Mouse (Mus musculus): Measurements from ENCODE around the gene Zfp787. TPM values are rescaled to one million over a fixed set of nuclear protein-coding genes. Genes with fewer than 3 reads are reported as not detected.

The Zfp787 gene
- polyA plus RNA-seq, 1 experiment from 2014 or later = 26.0 TPM

DNA sequence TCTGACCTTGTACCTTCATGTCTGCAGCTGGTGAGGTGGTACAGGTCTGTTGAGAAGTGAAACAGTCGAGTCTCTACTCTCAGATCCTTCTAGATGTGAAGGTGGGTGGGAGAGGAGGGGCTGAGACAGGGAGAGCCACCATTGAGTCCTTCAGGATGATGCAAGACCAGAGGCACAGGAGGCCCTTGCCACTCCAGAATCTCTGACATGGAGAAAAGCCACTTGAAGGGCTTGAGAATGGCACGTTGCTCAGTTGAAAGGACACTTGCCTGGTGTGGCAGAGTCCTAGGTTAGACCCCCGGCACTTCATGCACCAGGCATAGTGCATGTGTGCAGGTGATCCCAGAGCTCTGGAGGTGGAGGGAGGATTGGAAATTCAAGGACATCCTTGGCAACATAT is 5.7 kb upstream of the Zfp787 start:
- Histone ChIP-seq H3K9ac (no peak overlapping the region), H3K4me1 (no peaks in the 10 kb centered on the region), H3K27me3 (replicated peaks) (no peaks in the 10 kb centered on the region), H3K27ac (no peak overlapping the region), H3K4me3 (replicated peaks) (no peak overlapping the region), H3K4me2 (no peak overlapping the region), H3K36me3 (no peaks in the 10 kb centered on the region), H3K9me3 (no peaks in the 10 kb centered on the region)
- 58% methylated on average over 3 of the region's 3 CpGs for WGBS
- no peak for ATAC-seq (ENCODE audit: insufficient read depth, low FRiP score, low read depth)

DNA sequence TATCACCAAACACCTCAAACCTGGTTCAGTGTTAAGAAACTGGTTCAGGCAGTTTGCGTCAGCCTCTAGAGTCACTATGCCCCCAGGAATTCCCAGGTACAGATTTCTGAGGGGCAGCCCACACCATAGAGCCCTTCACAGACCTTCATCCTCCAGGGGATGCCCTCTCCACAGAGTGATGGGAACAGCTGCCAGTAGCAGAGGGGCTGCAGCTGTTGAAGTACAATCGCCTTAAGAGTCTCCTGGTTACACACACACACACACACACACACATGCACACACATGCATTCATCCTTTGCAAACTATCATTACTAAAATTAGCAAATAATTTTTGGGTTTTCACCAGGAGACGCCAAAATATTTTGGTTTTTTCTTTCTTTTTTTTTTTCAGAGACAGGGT is 3.8 kb upstream of the Zfp787 start:
- ATAC-seq (ENCODE audit: insufficient read depth, low FRiP score, low read depth) = no peak
- Histone ChIP-seq H3K36me3 (no peaks in the 10 kb centered on the region), H3K4me3 (replicated peaks) (no peak overlapping the region), H3K27ac (no peak overlapping the region), H3K4me1 (0 out of 2 replicates have a peak, but pooled peaks cover 4% of the 10 kb centered on the region), H3K9me3 (no peaks in the 10 kb centered on the region), H3K9ac (no peak overlapping the region), H3K4me2 (no peak overlapping the region), H3K27me3 (replicated peaks) (no peaks in the 10 kb centered on the region)
- 81% methylated on average over 3 of the region's 3 CpGs for WGBS

DNA sequence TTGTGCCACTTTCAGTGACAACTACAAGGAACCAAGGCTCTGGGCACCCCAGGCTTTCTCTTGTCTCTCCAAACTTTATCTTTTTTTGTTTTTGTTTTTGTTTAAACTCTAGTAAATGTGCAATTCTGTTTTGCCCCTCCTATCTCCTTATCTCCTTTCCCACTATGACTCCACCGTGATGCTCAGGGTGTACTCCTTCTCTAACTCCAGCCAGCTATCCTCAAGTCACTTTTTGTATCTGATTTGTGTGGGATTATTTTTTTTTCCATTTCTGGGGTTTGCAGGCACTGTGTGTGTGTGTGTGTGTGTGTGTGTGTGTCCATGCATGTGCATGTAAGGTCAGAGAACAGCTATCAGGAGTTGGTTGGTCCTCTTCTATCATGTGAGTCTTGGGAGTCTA is 1.7 kb upstream of the Zfp787 start:
- 64% methylated on average over 1 of the region's 1 CpGs for WGBS
- no peak for ATAC-seq (ENCODE audit: insufficient read depth, low FRiP score, low read depth)
- no peak overlapping the region for H3K27ac ChIP-seq

DNA sequence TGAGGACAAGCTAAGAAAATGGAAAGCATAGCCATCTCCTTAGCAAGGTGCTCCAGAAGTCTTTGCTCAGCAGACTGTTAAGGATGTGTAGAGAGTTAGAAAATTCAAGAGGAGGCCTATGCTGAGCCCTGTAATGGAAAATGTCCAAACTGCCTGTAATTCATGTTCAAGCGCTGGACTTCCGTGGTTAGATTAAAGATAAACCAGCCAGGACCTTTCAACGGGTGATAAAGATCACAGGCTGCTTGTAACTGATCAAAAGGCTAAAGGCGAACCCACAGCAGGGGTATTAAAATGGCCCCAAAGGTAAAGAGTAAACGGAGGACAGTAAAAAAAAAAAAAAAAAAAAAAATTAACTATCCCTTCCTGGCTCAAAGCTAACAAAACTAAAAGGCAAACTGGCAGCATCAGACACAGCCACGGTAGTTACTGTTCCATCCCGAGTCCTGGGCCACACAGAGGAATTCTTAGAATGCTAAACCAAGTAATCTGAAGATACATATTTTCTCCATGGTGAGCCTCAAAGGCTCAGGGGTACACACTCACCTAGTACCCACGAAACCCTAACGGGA is 1.2 kb upstream of the Zfp787 start:
- 50% methylated on average over 9 of the region's 9 CpGs for WGBS
- Histone ChIP-seq H3K4me3 (replicated peaks) (peak overlapping the region; percentile 87), H3K4me2 (peak overlapping the region; percentile 76), H3K4me1 (peaks cover 25% of the 10 kb centered on the region), H3K9ac (no peak overlapping the region), H3K36me3 (no peaks in the 10 kb centered on the region), H3K27me3 (replicated peaks) (no peaks in the 10 kb centered on the region), H3K27ac (peak overlapping the region; percentile 93; the same call in 1 of the 2 replicates), H3K9me3 (no peaks in the 10 kb centered on the region)
- ATAC-seq (ENCODE audit: insufficient read depth, low FRiP score, low read depth) = no peak

More for the DNA sequence above, 1.7 kb upstream of the Zfp787 start:
- H3K4me2 ChIP-seq = no peak overlapping the region
- H3K9me3 ChIP-seq = no peaks in the 10 kb centered on the region
- H3K27me3 ChIP-seq (replicated peaks) = no peaks in the 10 kb centered on the region
- H3K9ac ChIP-seq = no peak overlapping the region
- peaks cover 22% of the 10 kb centered on the region for H3K4me1 ChIP-seq
- no peaks in the 10 kb centered on the region for H3K36me3 ChIP-seq
- no peak overlapping the region for H3K4me3 ChIP-seq (replicated peaks)

DNA sequence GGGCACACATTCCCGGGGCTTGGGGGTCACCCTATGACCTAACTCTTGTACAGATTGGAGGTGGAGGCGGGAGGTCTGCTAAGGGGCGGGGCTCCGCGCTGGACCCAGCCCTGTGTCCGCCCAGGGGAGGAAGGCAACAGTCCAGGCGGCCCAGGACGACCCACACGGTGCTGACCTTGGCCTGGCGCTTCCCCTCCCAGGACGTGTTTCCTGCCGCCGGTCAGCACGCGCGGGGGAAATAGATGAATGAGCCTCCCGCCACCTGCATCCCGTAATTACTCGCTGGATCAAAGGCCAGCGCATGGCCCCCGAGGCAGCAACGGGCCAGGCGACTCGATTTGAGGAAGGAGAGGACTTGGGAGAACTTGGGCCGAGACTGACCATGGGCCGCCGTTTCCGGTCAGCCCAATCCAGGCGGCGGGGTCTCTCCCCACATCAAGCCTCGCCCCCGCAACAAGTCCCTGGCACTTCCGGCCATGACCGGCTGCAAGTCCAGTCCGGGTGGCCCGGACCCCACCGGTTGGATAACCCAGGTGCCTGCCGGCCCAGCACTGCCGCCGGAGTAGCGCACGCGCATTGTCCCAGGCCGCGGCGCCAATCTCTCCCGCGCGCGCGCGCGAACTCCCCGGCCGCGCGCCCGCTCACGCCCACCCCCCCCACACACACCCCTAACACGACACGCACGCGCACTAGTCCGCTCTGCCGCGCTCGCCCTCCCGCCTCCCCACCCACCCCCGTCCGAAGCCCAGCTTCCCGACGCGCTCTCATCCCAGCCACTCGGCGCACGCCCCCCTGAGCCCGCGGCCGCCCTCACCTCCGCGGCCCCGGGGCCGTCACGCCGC is 545 bp downstream of the Zfp787 start:
- H3K4me1 ChIP-seq = peaks cover 28% of the 10 kb centered on the region
- H3K4me2 ChIP-seq = peak overlapping the region; percentile 76
- H3K27ac ChIP-seq = peak overlapping the region; percentile 93
- no peaks in the 10 kb centered on the region for H3K27me3 ChIP-seq (replicated peaks)
- H3K9me3 ChIP-seq = no peaks in the 10 kb centered on the region
- H3K4me3 ChIP-seq (replicated peaks) = peak overlapping the region; percentile 87
- no peaks in the 10 kb centered on the region for H3K36me3 ChIP-seq
- peak overlapping the region; percentile 92 for H3K9ac ChIP-seq
- under 1% methylated on average over 85 of the region's 85 CpGs for WGBS
- peak; percentile 56 for ATAC-seq (ENCODE audit: insufficient read depth, low FRiP score, low read depth)

DNA sequence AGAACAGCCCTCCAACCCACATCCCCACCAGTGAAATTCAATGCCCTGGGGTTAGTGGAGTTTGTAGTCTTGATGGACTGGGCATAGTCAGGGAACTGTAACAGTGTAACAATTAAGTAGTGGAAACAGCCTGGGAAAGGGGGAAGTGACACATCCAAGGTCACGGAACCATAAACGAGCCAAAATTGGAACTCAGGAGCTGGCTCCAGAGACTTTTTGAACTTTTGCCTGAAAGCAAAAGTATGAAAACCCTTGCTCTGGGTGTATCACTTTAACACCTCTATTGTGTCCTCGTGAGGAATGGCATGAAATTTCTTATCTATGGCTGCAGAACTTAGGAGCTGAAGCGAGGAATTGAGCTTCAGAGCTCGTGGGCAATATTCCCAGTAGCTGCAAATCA is 1.6 kb downstream of the Zfp787 start:
- no peak overlapping the region for H3K9ac ChIP-seq
- 69% methylated on average over 5 of the region's 5 CpGs for WGBS
- H3K4me2 ChIP-seq = peak overlapping the region; percentile 76
- ATAC-seq (ENCODE audit: insufficient read depth, low FRiP score, low read depth) = no peak
- peak overlapping the region; percentile 87 for H3K4me3 ChIP-seq (replicated peaks)
- H3K36me3 ChIP-seq = no peaks in the 10 kb centered on the region
- no peaks in the 10 kb centered on the region for H3K27me3 ChIP-seq (replicated peaks)
- H3K4me1 ChIP-seq = peaks cover 34% of the 10 kb centered on the region
- no peaks in the 10 kb centered on the region for H3K9me3 ChIP-seq
- peak overlapping the region; percentile 93 for H3K27ac ChIP-seq

DNA sequence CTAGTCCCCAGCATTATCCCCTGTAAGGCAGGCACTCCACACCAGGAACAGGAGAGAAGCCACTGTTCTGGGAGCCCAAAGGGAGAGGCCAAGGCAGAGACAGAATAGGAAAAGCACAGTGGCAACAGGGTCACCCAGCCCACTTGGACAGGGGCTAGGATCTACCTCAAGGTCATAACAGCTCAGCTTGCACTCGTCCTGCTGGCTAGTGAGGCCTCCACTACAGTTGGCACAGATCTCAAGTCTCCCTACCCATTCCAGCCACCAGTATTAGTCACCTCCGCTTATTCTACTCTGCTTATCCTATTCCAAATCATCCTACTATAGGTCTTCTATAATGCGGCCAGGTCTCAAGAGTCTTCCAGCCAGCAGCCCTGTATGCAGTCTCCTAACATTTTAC is 2.7 kb downstream of the Zfp787 start:
- no peaks in the 10 kb centered on the region for H3K27me3 ChIP-seq (replicated peaks)
- WGBS = 89% methylated on average over 3 of the region's 3 CpGs
- ATAC-seq (ENCODE audit: insufficient read depth, low FRiP score, low read depth) = no peak
- H3K4me2 ChIP-seq = no peak overlapping the region
- no peak overlapping the region for H3K4me3 ChIP-seq (replicated peaks)
- H3K27ac ChIP-seq = no peak overlapping the region
- no peaks in the 10 kb centered on the region for H3K36me3 ChIP-seq
- no peaks in the 10 kb centered on the region for H3K9me3 ChIP-seq
- H3K9ac ChIP-seq = no peak overlapping the region
- peaks cover 42% of the 10 kb centered on the region for H3K4me1 ChIP-seq

DNA sequence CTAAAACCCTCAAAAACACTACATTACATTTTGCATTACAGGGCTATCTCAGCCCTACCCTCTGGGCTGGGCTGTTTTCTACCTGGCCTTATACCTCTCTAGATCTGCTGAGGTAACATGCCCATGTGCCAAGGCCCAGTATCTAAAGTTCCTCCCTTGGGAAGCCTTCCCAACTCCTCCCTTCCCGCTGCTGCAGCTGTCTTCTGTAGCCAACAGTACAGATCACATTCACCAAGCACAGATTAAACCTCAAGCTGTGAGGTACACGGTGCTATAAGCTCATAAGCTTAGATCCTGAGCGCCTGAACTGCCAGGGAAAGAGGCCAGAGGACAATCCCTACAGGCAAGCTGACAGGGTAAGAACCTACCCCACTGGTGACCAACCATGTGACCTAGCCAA is 3.8 kb downstream of the Zfp787 start:
- H3K27ac ChIP-seq = no peak overlapping the region
- 76% methylated on average over 3 of the region's 3 CpGs for WGBS
- H3K36me3 ChIP-seq = no peaks in the 10 kb centered on the region
- H3K27me3 ChIP-seq (replicated peaks) = no peaks in the 10 kb centered on the region
- H3K9me3 ChIP-seq = no peaks in the 10 kb centered on the region
- H3K4me2 ChIP-seq = no peak overlapping the region
- H3K4me3 ChIP-seq (replicated peaks) = no peak overlapping the region
- H3K9ac ChIP-seq = no peak overlapping the region
- peaks cover 52% of the 10 kb centered on the region for H3K4me1 ChIP-seq
- no peak for ATAC-seq (ENCODE audit: insufficient read depth, low FRiP score, low read depth)

DNA sequence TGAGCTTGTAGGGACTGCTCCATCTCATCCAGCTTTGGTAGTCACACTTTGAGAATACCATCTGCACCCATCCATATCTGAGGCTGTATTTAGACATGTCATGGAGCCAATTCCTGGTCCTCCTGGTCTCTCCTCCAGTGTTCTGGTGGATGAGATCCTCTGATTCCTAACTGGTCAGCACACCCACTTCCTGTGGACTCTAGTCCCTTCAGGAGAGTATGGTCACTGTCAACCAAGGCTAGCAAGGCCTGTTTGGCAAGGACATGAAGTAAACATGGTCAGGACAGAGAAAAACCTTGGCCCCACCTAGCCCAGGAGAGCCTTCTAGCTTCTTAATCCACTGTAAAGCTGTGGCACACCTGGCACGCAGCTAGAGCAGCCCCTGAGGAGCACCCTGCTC is 4.5 kb downstream of the Zfp787 start:
- no peaks in the 10 kb centered on the region for H3K9me3 ChIP-seq
- WGBS = 79% methylated on average over 1 of the region's 1 CpGs
- no peak overlapping the region for H3K4me3 ChIP-seq (replicated peaks)
- no peak overlapping the region for H3K27ac ChIP-seq
- no peaks in the 10 kb centered on the region for H3K36me3 ChIP-seq
- H3K9ac ChIP-seq = no peak overlapping the region
- H3K27me3 ChIP-seq (replicated peaks) = no peaks in the 10 kb centered on the region
- H3K4me1 ChIP-seq = peaks cover 60% of the 10 kb centered on the region
- H3K4me2 ChIP-seq = no peak overlapping the region
- no peak for ATAC-seq (ENCODE audit: insufficient read depth, low FRiP score, low read depth)

DNA sequence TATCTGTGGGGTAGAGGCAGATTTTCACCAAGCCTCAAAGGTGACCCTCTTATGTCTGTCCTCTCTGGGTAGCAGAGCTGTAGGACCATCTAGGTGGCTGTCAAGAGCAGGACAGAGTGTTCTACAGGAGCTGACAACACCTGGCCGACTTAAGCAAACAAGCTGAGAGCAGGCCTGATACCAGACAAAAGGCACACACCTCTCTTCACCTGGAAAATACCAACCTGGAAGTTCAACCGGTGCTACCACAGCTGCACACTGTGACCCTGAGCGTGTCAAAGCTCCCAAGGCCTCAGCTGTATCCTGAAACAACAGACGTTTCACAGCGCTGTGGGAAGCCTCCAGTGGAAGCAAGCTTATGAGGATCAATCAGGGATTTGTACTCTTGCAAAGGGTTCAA is 8.1 kb downstream of the Zfp787 start:
- 54% methylated on average over 5 of the region's 5 CpGs for WGBS
- no peak overlapping the region for H3K9ac ChIP-seq
- no peaks in the 10 kb centered on the region for H3K27me3 ChIP-seq (replicated peaks)
- no peaks in the 10 kb centered on the region for H3K9me3 ChIP-seq
- H3K4me1 ChIP-seq = peaks cover 56% of the 10 kb centered on the region
- ATAC-seq (ENCODE audit: insufficient read depth, low FRiP score, low read depth) = peak; percentile 63; the same call in 1 of the 2 replicates
- no peaks in the 10 kb centered on the region for H3K36me3 ChIP-seq
- H3K27ac ChIP-seq = peak overlapping the region; percentile 73
- no peak overlapping the region for H3K4me2 ChIP-seq
- no peak overlapping the region for H3K4me3 ChIP-seq (replicated peaks)

DNA sequence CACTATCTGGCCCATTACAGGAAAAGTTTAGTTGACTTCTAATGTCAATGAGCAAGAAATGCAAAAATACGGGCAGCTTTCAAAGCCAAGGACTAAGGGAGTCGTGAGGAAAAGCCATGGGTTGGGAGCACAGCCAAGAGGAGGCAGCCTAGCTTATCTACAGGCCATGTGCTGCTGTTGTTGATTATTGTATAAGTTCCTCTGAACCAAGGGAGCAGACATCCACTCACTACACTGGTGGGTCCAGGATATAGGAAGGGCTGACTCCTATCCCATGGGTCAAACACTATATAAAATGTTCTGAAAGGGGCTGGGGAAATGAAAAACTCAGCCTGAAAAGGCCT is 8.8 kb downstream of the Zfp787 start:
- 43% methylated on average over 2 of the region's 2 CpGs for WGBS
- Histone ChIP-seq H3K36me3 (0 out of 2 replicates have a peak, but pooled peaks cover under 1% of the 10 kb centered on the region), H3K27me3 (replicated peaks) (no peaks in the 10 kb centered on the region), H3K4me2 (no peak overlapping the region), H3K4me3 (replicated peaks) (no peak overlapping the region), H3K4me1 (peaks cover 53% of the 10 kb centered on the region), H3K9me3 (no peaks in the 10 kb centered on the region), H3K9ac (no peak overlapping the region), H3K27ac (peak overlapping the region; percentile 73)
- ATAC-seq (ENCODE audit: insufficient read depth, low FRiP score, low read depth) = peak; percentile 32; the same call in 1 of the 2 replicates

DNA sequence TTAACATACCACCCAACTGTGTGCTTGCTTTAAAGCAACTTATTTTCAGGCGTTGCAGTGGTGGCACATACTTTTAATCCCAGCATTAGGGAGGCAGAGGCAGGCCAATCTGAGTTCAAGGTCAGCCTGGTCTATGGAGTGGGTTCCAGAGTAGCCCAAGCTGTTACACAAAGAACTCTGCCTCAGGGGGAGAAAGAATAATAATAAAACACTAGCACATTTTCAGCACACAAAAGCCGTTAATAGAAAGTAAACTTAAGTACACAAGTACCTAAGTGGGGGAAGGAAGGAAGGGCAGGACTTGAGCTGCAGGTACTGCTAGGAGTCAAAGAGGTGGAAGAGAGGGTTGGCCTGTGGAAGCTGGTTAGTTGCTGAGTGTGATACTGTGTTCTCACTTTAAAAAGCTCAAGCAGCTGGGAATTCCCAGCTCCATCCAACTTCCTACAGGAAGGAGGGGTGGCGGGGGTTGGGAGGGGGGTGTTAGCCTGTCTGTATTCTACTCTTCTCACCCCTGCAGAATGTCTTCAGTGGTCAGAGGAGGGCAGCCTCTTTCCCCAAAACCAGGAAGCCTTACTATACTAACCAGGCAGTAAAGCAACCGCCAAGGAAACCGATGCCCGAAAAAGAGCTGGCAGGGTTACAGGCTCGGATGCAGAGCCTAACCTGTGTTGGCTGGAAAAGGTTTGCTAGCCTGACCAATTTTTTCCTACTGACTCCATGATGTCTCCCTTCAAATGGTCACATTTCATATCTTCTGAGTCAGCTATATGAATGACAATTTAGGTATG is 9.4 kb downstream of the Zfp787 start:
- no peak overlapping the region for H3K9ac ChIP-seq
- no peak overlapping the region for H3K4me3 ChIP-seq (replicated peaks)
- no peaks in the 10 kb centered on the region for H3K27me3 ChIP-seq (replicated peaks)
- H3K36me3 ChIP-seq = 0 out of 2 replicates have a peak, but pooled peaks cover 5% of the 10 kb centered on the region
- H3K9me3 ChIP-seq = no peaks in the 10 kb centered on the region
- WGBS = 70% methylated on average over 7 of the region's 7 CpGs
- ATAC-seq (ENCODE audit: insufficient read depth, low FRiP score, low read depth) = 0 out of 2 replicates have a peak, but pooled peaks have one; percentile 19
- H3K4me1 ChIP-seq = peaks cover 51% of the 10 kb centered on the region
- H3K27ac ChIP-seq = peak overlapping the region; percentile 73; the same call in 1 of the 2 replicates
- no peak overlapping the region for H3K4me2 ChIP-seq
